Mouse (Mus musculus) G1E (cell line): ENCODE results near the gene Tnfrsf21.

Source experiments
- CTCF ChIP-seq: IDR thresholded peaks from 2 replicates; pipeline ENCODE4 v1.5.1; 2012; ENCODE audit warnings: low read depth, low read length, inconsistent platforms, mixed read lengths
- GATA1 ChIP-seq: IDR thresholded peaks from 2 replicates; pipeline ENCODE4 v1.6.1; 2012; ENCODE audit warnings: borderline replicate concordance, low read length, inconsistent platforms, mixed read lengths
- TAL1 ChIP-seq: conservative IDR thresholded peaks from 2 replicates; pipeline ENCODE4 v1.6.1; 2012; ENCODE audit warnings: low read depth, low read length, inconsistent platforms, mixed read lengths

- TF ChIP-seq CTCF (no peak), GATA1 (no peak), TAL1 (no peak)
These were observed 54.6 kb downstream of the Tnfrsf21 start for GRCm38 (mm10) chr17:43070946-43071345.
